Mouse (Mus musculus) intestine, embryonic 14.5 days (tissue): ENCODE measurements around the gene Traf1. TPM values are rescaled to one million over a fixed set of nuclear protein-coding genes. Genes with fewer than 3 reads are reported as not detected.

Source experiments
- ATAC-seq: fragments of 200-750 bp; cut with Nextera tagmentation; replicated peaks from 2 replicates; pipeline ENCODE4 v1.8.0; 2017; ENCODE audit warnings: low read depth, moderate number of reproducible peaks, moderate TSS enrichment, moderate library complexity; ENCODE audit not compliant: low FRiP score, low TSS enrichment
- DNase-seq: peaks from one replicate; pipeline ENCODE4 v3.0.0-alpha.2; 2018; ENCODE audit warnings: low spot score
- H3K27ac ChIP-seq: fragments of 300-500 bp; sonication (generic); 2 replicates; pipeline ENCODE4 v1.5.1; 2014; ENCODE audit warnings: low read depth, mild to moderate bottlenecking, control low read depth
- H3K27me3 ChIP-seq: fragments of 300-500 bp; sonication (generic); replicated peaks from 2 replicates; pipeline ENCODE4 v1.6.1; 2014; ENCODE audit warnings: low read length, control low read depth; ENCODE audit not compliant: control insufficient read depth, insufficient read depth
- H3K36me3 ChIP-seq: fragments of 300-500 bp; sonication (generic); 2 replicates; pipeline ENCODE4 v1.6.1; 2014; ENCODE audit warnings: low read length, control low read depth; ENCODE audit not compliant: control insufficient read depth, insufficient read depth
- H3K4me1 ChIP-seq: fragments of 300-500 bp; sonication (generic); replicated peaks from 2 replicates; pipeline ENCODE4 v1.6.1; 2014; ENCODE audit warnings: low read length, control low read depth, mixed read lengths; ENCODE audit not compliant: control insufficient read depth, insufficient read depth
- H3K4me2 ChIP-seq: fragments of 300-500 bp; sonication (generic); 2 replicates; pipeline ENCODE4 v1.6.1; 2014; ENCODE audit warnings: low read length
- H3K4me3 ChIP-seq: fragments of 300-500 bp; sonication (generic); 2 replicates; pipeline ENCODE4 v1.5.1; 2014; ENCODE audit warnings: low read depth, low read length, control low read depth, mixed read lengths
- H3K9ac ChIP-seq: fragments of 300-500 bp; sonication (generic); 2 replicates; pipeline ENCODE4 v1.6.1; 2014; ENCODE audit warnings: mild to moderate bottlenecking, low read length
- H3K9me3 ChIP-seq: fragments of 300-500 bp; sonication (generic); 2 replicates; pipeline ENCODE4 v1.6.1; 2016; ENCODE audit warnings: low read length, control low read depth; ENCODE audit not compliant: control insufficient read depth
- WGBS: fragments of 180-500 bp; shearing (Covaris S2); extraction: QIAGEN DNeasy Blood & Tissue Kit; methylation state at CpG from one replicate; pipeline ENCODE4 v1.1.7; 2014; 5-methylcytosine and 5-hydroxymethylcytosine counted together
- polyA plus RNA-seq: library from polyadenylated mRNA; unstranded; fragments of >200 nt; fragmentation: Nextera tagmentation; extraction: Ambion mirVana; gene quantifications from 2 replicates; pipeline ENCODE4 v1.2.1, GENCODE M21; 2014

Traf1 gene
- polyA plus RNA-seq, 1 experiment from 2014 or later = 1.7 TPM

DNA sequence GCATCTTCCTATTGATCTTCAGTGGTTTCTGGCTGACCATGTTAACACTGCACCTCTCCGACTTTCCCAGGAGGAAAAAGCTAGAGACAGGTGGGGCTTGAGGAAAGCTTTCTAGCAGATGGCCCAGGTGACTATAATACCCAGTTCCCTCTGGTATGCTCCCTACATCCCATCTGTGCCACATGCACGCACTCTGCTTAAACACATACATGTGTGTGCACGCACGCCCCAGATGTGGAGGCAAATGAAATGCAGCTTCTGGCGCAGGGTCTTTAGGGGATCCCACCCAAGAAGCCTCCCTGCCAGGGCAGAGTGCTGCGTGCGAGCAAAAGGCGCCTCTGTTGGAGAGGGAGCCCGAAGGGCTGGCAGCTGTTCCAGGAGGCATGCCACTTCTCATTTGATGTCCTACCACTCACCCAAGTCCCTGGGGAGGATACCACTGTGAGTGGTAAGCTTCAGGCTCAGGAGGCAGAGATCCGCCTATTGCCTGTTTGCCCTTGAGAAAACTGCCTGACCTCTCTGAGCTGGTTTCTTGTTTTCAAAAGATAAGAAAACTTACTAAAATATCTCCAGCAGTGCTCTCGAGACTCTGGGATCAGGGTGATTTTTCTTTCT is 20.4 kb downstream of the Traf1 start:
- Histone ChIP-seq H3K4me3 (no peak overlapping the region), H3K4me1 (no peaks in the 10 kb centered on the region; the same call in 1 of the 2 replicates), H3K36me3 (no peaks in the 10 kb centered on the region), H3K27ac (no peak overlapping the region), H3K9me3 (no peaks in the 10 kb centered on the region), H3K9ac (no peak overlapping the region), H3K27me3 (0 out of 2 replicates have a peak, but pooled peaks cover 2% of the 10 kb centered on the region), H3K4me2 (no peak overlapping the region)
- no peak for ATAC-seq
- whole genome bisulfite sequencing = 75% methylated on average over 11 of the region's 11 CpGs
- DNase-seq = no peak

DNA sequence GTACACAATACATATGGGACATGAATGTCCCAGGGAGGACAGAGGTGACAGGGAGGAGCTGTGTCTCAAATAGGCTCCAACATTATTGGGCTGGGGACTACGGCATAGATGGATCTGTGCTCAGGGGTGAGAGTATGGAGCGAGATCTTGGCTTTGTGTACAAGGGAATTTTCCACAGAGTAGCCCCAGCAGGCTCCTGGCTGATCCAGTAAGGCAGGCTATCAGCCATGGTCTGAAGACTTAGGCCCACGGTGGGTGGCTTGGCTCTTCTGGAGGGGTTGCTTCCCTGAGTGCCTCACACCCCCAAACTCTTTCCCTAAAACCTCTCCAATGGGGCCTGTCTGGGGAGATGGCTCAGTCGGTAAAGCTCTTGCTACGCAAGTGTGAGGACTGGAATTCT is 21.3 kb downstream of the Traf1 start:
- H3K36me3 ChIP-seq = no peaks in the 10 kb centered on the region
- ATAC-seq (no peak), DNase-seq (no peak)
- WGBS = 81% methylated on average over 5 of the region's 5 CpGs
- H3K9me3 ChIP-seq = no peaks in the 10 kb centered on the region
- no peak overlapping the region for H3K4me3 ChIP-seq
- 0 out of 2 replicates have a peak, but pooled peaks cover 2% of the 10 kb centered on the region for H3K27me3 ChIP-seq
- H3K27ac ChIP-seq = no peak overlapping the region
- no peak overlapping the region for H3K4me2 ChIP-seq
- no peaks in the 10 kb centered on the region; the same call in 1 of the 2 replicates for H3K4me1 ChIP-seq
- no peak overlapping the region for H3K9ac ChIP-seq

DNA sequence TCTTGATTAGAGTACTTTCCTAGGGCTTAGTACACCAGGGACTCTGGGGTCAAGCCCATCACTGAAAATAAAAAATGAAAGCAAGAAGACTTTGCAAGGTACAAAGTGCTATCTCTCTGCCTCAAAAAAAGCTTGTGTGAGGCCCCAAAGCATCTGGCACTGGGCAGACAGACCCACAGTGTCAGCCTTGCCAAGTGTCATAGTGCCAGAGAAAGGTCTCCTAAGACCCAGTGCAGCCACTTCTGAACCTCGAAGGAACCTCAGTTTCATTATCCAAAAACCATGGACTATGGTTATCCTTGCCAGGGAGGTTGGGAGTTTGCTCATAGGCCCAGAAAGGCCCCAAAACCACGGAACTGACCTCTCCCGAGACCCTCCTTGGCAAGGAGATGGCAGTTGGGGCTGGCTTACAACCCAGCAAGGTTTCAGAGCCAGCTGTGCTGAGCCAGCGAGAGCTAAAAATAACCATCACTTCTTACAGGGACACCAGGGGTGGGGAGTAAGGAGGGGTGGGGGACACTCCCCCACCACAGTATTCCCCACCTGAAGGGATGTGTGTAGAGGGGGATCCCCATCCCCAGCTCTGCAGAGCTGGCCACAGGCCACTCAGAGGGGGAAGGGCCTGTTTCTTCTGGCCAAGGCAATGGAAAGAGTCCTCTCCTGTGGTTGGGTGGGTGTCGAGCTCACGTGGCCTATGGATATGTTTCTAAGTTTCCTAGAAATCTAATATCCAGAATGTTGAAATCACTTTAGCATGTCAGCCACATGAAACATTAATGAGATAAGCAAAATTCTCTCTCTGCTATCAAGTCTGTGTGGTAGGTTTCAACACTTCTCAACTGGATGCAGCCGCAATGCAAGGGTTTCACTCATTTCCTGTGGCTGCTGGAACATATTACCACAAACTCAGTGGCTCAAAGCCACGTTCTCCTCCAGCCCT is 23.0 kb downstream of the Traf1 start:
- ATAC-seq (no peak), DNase-seq (no peak)
- Histone ChIP-seq H3K27ac (no peak overlapping the region), H3K4me1 (no peaks in the 10 kb centered on the region), H3K4me2 (no peak overlapping the region), H3K27me3 (0 out of 2 replicates have a peak, but pooled peaks cover 2% of the 10 kb centered on the region), H3K4me3 (no peak overlapping the region), H3K9ac (no peak overlapping the region), H3K9me3 (no peaks in the 10 kb centered on the region), H3K36me3 (no peaks in the 10 kb centered on the region)
- 75% methylated on average over 8 of the region's 8 CpGs for WGBS

DNA sequence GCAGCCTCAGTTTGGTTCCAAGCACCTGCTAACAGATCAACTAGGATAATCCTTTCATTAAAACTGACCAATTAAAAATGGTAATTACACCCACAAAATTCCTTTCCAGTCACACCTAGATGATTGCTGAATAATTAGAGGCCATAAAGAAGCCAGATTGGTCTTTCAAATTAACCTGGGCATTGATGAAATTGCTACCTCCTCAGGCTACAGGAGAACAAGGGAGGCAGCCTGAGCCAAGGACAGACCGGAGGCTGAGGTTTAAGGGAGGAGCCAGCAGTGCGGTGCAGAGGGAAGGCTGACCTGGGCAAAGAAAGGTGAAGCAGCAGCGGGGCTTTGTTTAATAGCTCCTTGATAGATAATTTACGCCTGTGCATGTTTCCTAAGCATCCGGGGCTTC is 24.1 kb downstream of the Traf1 start:
- H3K4me1 ChIP-seq = no peaks in the 10 kb centered on the region
- ATAC-seq = no peak
- H3K4me2 ChIP-seq = no peak overlapping the region
- no peaks in the 10 kb centered on the region for H3K36me3 ChIP-seq
- no peak overlapping the region for H3K9ac ChIP-seq
- no peak overlapping the region for H3K4me3 ChIP-seq
- WGBS = 18% methylated on average over 5 of the region's 5 CpGs
- DNase-seq = no peak
- H3K27ac ChIP-seq = no peak overlapping the region
- no peaks in the 10 kb centered on the region for H3K9me3 ChIP-seq
- H3K27me3 ChIP-seq = 0 out of 2 replicates have a peak, but pooled peaks cover 2% of the 10 kb centered on the region

DNA sequence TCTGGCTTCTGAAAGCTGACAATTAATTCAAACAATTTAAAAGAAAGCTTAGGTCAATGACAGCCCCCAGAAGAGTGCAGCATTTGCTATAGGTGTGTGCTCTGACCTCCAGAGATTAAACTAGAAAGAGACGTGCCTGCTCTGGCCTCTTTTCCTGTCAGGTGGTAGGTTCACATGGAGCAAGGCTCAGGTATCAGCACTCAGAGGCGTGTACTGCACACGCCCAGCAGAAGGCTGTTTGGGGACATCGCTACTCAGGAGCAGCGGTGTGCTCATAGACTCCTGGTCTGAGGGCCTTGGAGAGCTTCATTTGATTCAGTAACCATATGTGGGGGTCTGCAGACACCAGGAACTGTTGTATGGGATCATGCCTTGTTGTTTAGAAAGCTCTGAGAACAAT is 34.3 kb downstream of the Traf1 start:
- H3K4me3 ChIP-seq = no peak overlapping the region
- H3K27ac ChIP-seq = no peak overlapping the region
- no peaks in the 10 kb centered on the region for H3K36me3 ChIP-seq
- ATAC-seq (no peak), DNase-seq (no peak)
- H3K4me2 ChIP-seq = no peak overlapping the region
- no peaks in the 10 kb centered on the region for H3K4me1 ChIP-seq
- no peaks in the 10 kb centered on the region for H3K27me3 ChIP-seq
- no peak overlapping the region for H3K9ac ChIP-seq
- 69% methylated on average over 5 of the region's 5 CpGs for WGBS
- H3K9me3 ChIP-seq = no peaks in the 10 kb centered on the region

DNA sequence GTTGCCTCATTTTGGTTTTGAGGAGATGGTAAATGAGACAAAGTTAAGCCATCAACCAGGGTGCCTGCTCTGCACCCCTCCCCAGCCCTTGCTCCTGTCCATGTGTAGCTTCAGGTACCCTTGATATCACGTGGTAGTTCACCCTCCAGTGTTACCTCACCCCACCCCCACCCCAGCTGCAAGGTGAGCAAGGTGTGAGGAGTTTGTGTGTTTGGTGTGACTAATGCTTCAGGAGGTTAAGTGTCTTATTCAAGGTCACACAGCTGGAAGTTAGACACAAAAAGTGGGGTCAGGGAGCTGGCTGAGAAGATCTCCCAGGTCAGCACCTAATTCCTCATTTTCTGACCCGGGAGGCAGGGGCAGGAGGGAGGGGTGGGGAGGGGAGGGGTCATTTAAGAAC is 38.8 kb downstream of the Traf1 start:
- Histone ChIP-seq H3K9me3 (no peaks in the 10 kb centered on the region), H3K9ac (no peak overlapping the region), H3K27me3 (no peaks in the 10 kb centered on the region), H3K4me3 (no peak overlapping the region), H3K4me1 (no peaks in the 10 kb centered on the region), H3K36me3 (no peaks in the 10 kb centered on the region), H3K27ac (no peak overlapping the region), H3K4me2 (no peak overlapping the region)
- WGBS = 11% methylated on average over 2 of the region's 2 CpGs
- no peak for DNase-seq
- no peak for ATAC-seq

DNA sequence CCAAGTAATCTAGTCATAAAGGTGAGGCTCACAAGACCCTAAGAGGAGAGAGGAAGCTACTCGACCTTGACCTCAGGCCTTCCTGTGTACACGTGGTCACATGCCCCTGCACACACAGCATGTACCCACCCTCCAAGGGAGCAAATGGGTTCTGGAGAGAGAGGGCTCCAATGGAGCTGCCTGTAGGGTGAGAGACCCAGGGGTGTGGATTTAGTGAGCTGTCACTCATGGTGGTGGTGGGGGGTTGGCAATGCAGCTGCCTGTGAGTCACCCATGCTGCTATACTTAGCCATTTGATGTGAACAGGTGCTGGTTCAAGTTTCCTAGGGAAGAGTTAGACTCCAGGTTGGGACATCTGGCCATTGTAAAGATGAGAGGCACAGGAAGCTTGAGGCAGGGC is 41.4 kb downstream of the Traf1 start:
- no peaks in the 10 kb centered on the region for H3K36me3 ChIP-seq
- H3K27ac ChIP-seq = no peak overlapping the region
- no peak for DNase-seq
- 36% methylated on average over 2 of the region's 2 CpGs for WGBS
- H3K4me1 ChIP-seq = no peaks in the 10 kb centered on the region; the same call in 1 of the 2 replicates
- H3K4me3 ChIP-seq = no peak overlapping the region
- no peak overlapping the region for H3K4me2 ChIP-seq
- no peaks in the 10 kb centered on the region for H3K27me3 ChIP-seq
- no peak overlapping the region for H3K9ac ChIP-seq
- no peaks in the 10 kb centered on the region for H3K9me3 ChIP-seq
- no peak for ATAC-seq

DNA sequence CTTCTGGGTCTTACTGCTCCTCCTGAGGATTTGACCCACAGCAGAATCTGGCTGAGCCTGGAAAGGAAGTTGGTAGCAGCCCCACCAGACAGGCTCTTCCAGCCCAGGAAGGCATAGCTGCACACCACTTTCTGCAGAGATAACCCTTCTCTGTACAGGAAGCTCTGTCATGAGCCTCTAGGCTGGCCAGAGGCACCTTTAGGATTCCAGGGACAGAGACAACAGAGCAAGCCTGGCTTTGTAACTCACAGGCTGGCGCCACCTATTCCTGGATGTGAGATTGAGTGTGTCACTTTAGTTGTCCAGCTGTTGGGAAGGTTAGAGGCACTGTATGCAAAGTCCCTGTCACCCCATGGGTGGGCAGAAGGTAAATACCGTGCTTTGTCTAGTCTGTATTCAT is 46.5 kb downstream of the Traf1 start:
- H3K9ac ChIP-seq = no peak overlapping the region
- 55% methylated on average over 2 of the region's 2 CpGs for WGBS
- H3K27me3 ChIP-seq = peaks cover 17% of the 10 kb centered on the region; the same call in 1 of the 2 replicates
- no peak overlapping the region; the same call in 1 of the 2 replicates for H3K4me2 ChIP-seq
- ATAC-seq = no peak
- H3K9me3 ChIP-seq = no peaks in the 10 kb centered on the region
- H3K4me3 ChIP-seq = no peak overlapping the region
- peaks cover 6% of the 10 kb centered on the region; the same call in 1 of the 2 replicates for H3K4me1 ChIP-seq
- DNase-seq = peak; percentile 60
- H3K27ac ChIP-seq = peak overlapping the region; percentile 27; the same call in 1 of the 2 replicates
- no peaks in the 10 kb centered on the region for H3K36me3 ChIP-seq
